8 mouse cellular contexts compared by ENCODE assay signal in the genomic region with DNA sequence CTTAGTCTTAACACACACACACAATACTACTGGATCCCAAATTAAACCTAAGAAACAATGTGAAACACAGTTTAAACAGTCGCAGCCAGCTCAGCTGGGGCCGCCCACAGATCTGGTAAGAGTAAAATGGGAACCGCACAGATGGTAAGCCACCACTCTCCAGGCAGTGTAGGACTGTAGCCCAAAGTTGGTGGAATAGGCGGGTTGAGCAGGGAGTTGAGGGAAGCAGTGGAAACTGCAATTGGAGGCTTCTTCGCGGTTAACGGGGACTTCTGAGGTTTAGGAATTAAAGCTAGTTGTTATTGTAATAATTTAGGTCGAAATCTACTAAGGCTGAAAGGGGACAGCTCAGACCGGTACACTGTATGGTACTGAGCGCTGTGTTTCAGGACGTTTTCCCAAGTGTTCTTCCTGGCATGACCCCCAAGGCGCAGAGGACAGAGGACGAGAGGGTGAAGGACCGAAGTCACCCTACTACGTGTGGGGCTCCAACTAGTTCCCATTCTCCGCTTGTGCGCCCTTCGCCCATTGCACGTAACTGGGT. TPM values are rescaled to one million over a fixed set of nuclear protein-coding genes. Genes with fewer than 3 reads are reported as not detected.
A peak's percentile ranks its signal among the peaks of the same experiment; 100 is the strongest.
DNase-seq lines count a peak whose midpoint lies in the region; ATAC-seq and TF ChIP-seq lines count a peak whose summit lies in the region.

No protein-coding gene starts in this region.

- DNase-seq in lung, adult 2 months, result peak; percentile 21
- DNase-seq in lung, adult 18-20 months, result no peak
- peak; percentile 23 for DNase-seq in adipocyte (ENCODE audit: low spot score)
- peak; percentile 83 to 91 for DNase-seq in layer of hippocampus, adult 18-20 months (ENCODE audit: low spot score in 2 of 2)
- no peak for DNase-seq in liver, embryonic 14.5 days (ENCODE audit: low read depth in 3 of 3, low spot score in 3 of 3)
- peak; percentile 77 to 88 for DNase-seq in right cerebral cortex, postnatal 36 days (ENCODE audit: low spot score in 2 of 2)

- no peak for TF ChIP-seq POLR2A in lung, adult 2 months (IDR thresholded peaks at IDR 0.05; ENCODE audit: borderline replicate concordance, extremely low read depth, low read depth, low read length)

- under 1% methylated on average over 19 of the region's 19 CpGs for WGBS in lung, adult 2 months
- under 1% methylated on average over 19 of the region's 19 CpGs for whole genome bisulfite sequencing in forebrain, embryonic 16.5 days
- WGBS in liver, embryonic 14.5 days (ENCODE audit: insufficient replicate concordance), result under 1% methylated on average over 19 of the region's 19 CpGs

- no peaks in the 10 kb centered on the region for H3K9me3 ChIP-seq in forebrain, embryonic 16.5 days (ENCODE audit: control insufficient read depth, low read length)
- no peaks in the 10 kb centered on the region for H3K9me3 ChIP-seq in liver, embryonic 14.5 days (ENCODE audit: control insufficient read depth, low read length)

- no peak for TF ChIP-seq CTCF in lung, adult 2 months (IDR thresholded peaks at IDR 0.05; ENCODE audit: insufficient read depth, low read length)
- TF ChIP-seq CTCF in liver, embryonic 14.5 days (IDR thresholded peaks at IDR 0.05; ENCODE audit: low read depth), result no peak

- TF ChIP-seq EP300 in liver, embryonic 14.5 days (IDR thresholded peaks at IDR 0.05; ENCODE audit: low read depth), result no peak

- H3K4me3 ChIP-seq in lung, adult 2 months (replicated peaks; ENCODE audit: extremely low read depth, low read depth, low read length), result peak overlapping the region; percentile 87
- H3K4me3 ChIP-seq in forebrain, embryonic 16.5 days (replicated peaks; ENCODE audit: low read length), result peak overlapping the region; percentile 66
- peak overlapping the region; percentile 68 to 87 for H3K4me3 ChIP-seq in liver, embryonic 14.5 days (ENCODE audit: insufficient read depth in 1 of 2, low read depth in 2 of 2, low read length in 2 of 2)

- peak overlapping the region; percentile 73 for H3K4me2 ChIP-seq in forebrain, embryonic 16.5 days (ENCODE audit: low read length)
- H3K4me2 ChIP-seq in liver, embryonic 14.5 days (ENCODE audit: low read depth), result peak overlapping the region; percentile 88

- peak overlapping the region; percentile 71 for H3K27ac ChIP-seq in forebrain, embryonic 16.5 days (ENCODE audit: low read length)
- peak overlapping the region; percentile 96 for H3K27ac ChIP-seq in liver, embryonic 14.5 days

- no peaks in the 10 kb centered on the region for H3K4me1 ChIP-seq in lung, adult 2 months (ENCODE audit: control insufficient read depth, insufficient read depth, low read length)
- peaks cover 8% of the 10 kb centered on the region for H3K4me1 ChIP-seq in forebrain, embryonic 16.5 days (replicated peaks; ENCODE audit: control insufficient read depth, insufficient read depth, low read length)
- peaks cover 24 to 31% of the 10 kb centered on the region in 2 experiments for H3K4me1 ChIP-seq in liver, embryonic 14.5 days (replicated peaks; ENCODE audit: control insufficient read depth in 2 of 2, insufficient read depth in 2 of 2, low read length in 1 of 2)

- ATAC-seq in forebrain, embryonic 16.5 days, result peak; percentile 68
- ATAC-seq in liver, embryonic 14.5 days (ENCODE audit: insufficient read depth), result peak; percentile 52
- no peak; the same call in 1 of the 2 replicates for ATAC-seq in cerebellum, adult (ENCODE audit: insufficient number of reproducible peaks, low FRiP score, low TSS enrichment)

- peaks cover 2% of the 10 kb centered on the region; the same call in 1 of the 2 replicates for H3K36me3 ChIP-seq in forebrain, embryonic 16.5 days (ENCODE audit: control insufficient read depth, insufficient read depth)
- no peaks in the 10 kb centered on the region for H3K36me3 ChIP-seq in liver, embryonic 14.5 days (replicated peaks; ENCODE audit: control insufficient read depth, insufficient read depth, low read depth)

- peak overlapping the region; percentile 75 for H3K9ac ChIP-seq in forebrain, embryonic 16.5 days (replicated peaks; ENCODE audit: low read depth, low read length)
- peak overlapping the region; percentile 91 for H3K9ac ChIP-seq in liver, embryonic 14.5 days (replicated peaks)

- no peaks in the 10 kb centered on the region for H3K27me3 ChIP-seq in forebrain, embryonic 16.5 days (replicated peaks; ENCODE audit: control insufficient read depth, insufficient read depth, low read length)
- no peaks in the 10 kb centered on the region for H3K27me3 ChIP-seq in liver, embryonic 14.5 days (ENCODE audit: control insufficient read depth, insufficient read depth, low read length)

RNA-seq across cellular contexts. Expression of gene Bloc1s5, which starts 0.6 kb away (rescaled TPM):
- 4.2 and 5.6 TPM in 2 replicates for polyA plus RNA-seq in lung, adult 2 months (2012; rRNA removed)
- 20.1 and 25.1 TPM in 2 replicates for polyA plus RNA-seq in forebrain, embryonic 16.5 days (2015; fragmentation: Nextera tagmentation; extraction: Ambion mirVana)
- total RNA-seq in layer of hippocampus, adult 18-20 months (2021), result 1 to 10 TPM; 8.5 to 9.7 TPM
- 2.2 and 3.6 TPM in 2 replicates for polyA plus RNA-seq in liver, embryonic 14.5 days (2012; rRNA removed)
- 10.4 and 12.2 TPM in 2 replicates for polyA plus RNA-seq in liver, embryonic 14.5 days (2014; fragmentation: Nextera tagmentation; extraction: Ambion mirVana)

RNA-seq across cellular contexts. Expression of gene Eef1e1, which starts 24.5 kb away (rescaled TPM):
- 2.6 and 4.2 TPM in 2 replicates for polyA plus RNA-seq in lung, adult 2 months (2012; rRNA removed)
- 80.1 and 92.8 TPM in 2 replicates for polyA plus RNA-seq in forebrain, embryonic 16.5 days (2015; fragmentation: Nextera tagmentation; extraction: Ambion mirVana)
- total RNA-seq in layer of hippocampus, adult 18-20 months (2021), result 10 to 100 TPM; 27.9 to 28.9 TPM
- polyA plus RNA-seq in liver, embryonic 14.5 days (2012; rRNA removed), result 14.2 and 20.3 TPM in 2 replicates
- 51.8 and 52.1 TPM in 2 replicates for polyA plus RNA-seq in liver, embryonic 14.5 days (2014; fragmentation: Nextera tagmentation; extraction: Ambion mirVana)

Comparison
In these comparisons a context has a peak if more than half of its experiments do, and no peak if none do; other contexts are left out.
1. DNase-seq: peak in lung, adult 2 months (single experiment), adipocyte (single experiment), layer of hippocampus, adult 18-20 months (2 of 2) and right cerebral cortex, postnatal 36 days (2 of 2); none in lung, adult 18-20 months (0 of 2) and liver, embryonic 14.5 days (0 of 3).
2. Peak in every context shown above with its lines, with median percentiles within 50 percentile points of each other: H3K4me3 ChIP-seq.